Mouse (Mus musculus) adrenal gland, adult 10 weeks (tissue): ENCODE measurements around the gene Hist1h3a. TPM values are rescaled to one million over a fixed set of nuclear protein-coding genes. Genes with fewer than 3 reads are reported as not detected.

Experiments
- polyA plus RNA-seq: library from polyadenylated mRNA; stranded (reverse); fragments of 350-450 nt; fragmentation: Illumina TruSeq; extraction: RNeasy Lipid Tissue Mini Kit (QIAGEN cat#74804); gene quantifications from one replicate; pipeline ENCODE4 v1.2.3, GENCODE M21; 2014; ENCODE audit warnings: low read depth, low replicate concordance

Hist1h3a gene
- not detected for polyA plus RNA-seq

DNA sequence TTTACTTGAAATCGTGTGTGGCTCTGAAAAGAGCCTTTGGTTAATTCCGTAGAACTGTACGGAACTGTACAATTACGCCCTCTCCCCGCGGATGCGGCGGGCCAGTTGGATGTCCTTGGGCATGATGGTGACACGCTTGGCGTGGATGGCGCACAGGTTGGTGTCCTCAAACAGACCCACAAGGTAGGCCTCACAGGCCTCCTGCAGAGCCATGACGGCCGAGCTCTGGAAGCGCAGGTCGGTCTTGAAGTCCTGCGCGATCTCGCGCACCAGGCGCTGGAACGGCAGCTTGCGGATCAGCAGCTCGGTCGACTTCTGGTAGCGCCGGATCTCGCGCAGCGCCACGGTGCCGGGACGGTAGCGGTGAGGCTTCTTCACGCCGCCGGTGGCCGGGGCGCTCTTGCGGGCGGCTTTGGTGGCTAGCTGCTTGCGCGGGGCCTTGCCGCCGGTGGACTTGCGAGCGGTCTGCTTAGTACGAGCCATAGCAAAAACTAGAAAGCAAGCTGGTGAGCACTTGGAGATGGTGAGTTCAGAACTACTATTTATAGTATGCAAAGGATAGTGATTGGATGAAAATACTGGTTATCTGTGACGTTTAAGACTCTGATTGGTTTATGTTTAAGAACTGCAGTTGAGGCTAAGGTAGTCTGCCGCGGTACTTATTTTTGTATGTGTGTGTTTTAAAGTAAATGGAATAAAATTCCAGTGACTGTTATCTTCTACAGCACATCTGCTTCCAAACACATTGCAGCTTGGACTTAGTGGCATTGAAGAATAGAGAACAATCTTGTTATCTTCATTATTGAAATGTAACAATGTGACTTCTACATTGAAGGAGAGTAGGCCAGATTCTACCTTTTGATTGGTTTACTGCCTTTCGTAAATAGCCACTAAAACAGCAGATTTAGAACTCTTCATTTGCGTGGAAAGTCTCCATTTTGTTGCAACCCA lies at the start of gene Hist1h3a:
Gene Hist1h3a, minus strand, starts transcription at position 516 of the 951 bp plus-strand sequence.

DNA sequence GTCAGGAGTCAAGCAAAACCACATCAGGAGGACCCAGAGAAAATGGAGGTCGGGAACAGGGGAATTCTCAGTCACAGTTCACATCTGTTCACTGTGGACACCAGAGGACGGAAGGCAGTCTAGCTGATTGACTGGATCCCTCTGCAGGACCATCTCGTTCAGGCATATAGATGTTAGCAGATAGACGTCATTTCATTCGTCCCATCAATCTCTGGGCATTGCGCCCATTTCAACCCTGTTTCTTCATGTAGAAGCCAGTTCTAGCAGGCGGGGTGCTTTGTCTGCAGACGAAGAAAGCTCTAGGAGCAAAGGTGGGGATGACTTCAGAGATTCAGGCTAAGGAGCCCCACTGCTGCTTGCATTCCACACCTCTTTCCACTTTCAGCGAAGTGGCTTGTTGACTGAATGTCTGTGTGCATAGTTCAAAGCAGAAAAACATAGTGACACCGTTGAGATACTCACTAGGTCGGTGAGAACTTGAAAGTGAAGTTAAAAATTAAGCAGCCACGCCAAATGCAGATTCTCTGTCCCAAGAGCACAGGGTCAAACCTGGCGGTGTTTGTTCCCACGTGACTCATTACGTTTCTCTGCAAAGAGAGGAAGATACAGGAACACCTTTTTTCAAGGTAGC lies 44.4 kb upstream of the Hist1h3a start, which contains the start of gene Slc17a2:
Gene Slc17a2, plus strand, starts transcription at position 572 of the 631 bp plus-strand sequence.

DNA sequence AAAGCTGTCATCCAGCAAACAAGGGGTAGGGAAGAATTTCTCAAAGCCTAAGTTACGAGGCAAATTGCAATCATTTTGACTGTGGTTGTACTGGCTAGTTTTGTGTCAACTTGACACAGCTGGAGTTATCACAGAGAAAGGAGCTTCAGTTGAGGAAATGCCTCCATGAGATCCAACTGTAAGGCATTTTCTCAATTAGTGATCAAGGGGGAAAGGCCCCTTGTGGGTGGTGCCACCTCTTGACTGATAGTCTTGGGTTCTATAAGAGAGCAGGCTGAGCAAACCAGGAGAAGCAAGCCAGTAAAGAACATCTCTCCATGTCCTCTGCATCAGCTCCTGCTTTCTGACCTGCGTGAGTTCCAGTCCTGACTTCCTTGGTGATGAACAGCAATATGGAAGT lies 7.4 kb upstream of the Hist1h3a start, which contains the start of gene Trim38:
Gene Trim38, plus strand, starts transcription at position 301 of the 400 bp plus-strand sequence.

DNA sequence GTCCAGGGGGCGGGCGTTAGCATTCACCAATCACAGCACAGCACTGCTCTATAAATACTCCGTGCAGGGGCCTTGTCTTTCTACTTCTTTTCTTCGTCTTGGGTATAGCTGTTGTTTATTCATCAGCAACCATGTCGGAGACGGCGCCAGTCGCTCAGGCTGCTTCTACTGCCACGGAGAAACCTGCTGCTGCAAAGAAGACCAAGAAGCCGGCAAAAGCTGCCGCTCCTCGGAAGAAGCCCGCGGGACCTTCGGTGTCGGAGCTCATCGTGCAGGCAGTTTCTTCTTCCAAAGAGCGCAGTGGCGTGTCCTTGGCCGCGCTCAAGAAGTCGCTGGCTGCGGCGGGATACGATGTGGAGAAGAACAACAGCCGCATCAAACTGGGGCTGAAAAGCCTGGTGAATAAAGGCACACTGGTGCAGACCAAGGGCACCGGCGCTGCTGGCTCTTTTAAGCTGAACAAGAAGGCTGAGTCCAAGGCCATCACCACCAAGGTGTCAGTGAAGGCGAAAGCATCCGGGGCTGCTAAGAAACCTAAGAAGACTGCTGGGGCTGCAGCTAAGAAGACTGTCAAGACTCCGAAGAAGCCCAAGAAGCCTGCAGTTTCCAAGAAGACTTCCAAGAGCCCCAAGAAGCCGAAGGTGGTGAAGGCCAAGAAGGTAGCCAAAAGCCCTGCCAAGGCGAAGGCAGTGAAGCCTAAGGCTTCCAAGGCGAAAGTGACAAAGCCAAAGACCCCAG lies 1.6 kb upstream of the Hist1h3a start, which contains the start of gene Hist1h1a:
Gene Hist1h1a, plus strand, starts transcription at position 81 of the 738 bp plus-strand sequence.

DNA sequence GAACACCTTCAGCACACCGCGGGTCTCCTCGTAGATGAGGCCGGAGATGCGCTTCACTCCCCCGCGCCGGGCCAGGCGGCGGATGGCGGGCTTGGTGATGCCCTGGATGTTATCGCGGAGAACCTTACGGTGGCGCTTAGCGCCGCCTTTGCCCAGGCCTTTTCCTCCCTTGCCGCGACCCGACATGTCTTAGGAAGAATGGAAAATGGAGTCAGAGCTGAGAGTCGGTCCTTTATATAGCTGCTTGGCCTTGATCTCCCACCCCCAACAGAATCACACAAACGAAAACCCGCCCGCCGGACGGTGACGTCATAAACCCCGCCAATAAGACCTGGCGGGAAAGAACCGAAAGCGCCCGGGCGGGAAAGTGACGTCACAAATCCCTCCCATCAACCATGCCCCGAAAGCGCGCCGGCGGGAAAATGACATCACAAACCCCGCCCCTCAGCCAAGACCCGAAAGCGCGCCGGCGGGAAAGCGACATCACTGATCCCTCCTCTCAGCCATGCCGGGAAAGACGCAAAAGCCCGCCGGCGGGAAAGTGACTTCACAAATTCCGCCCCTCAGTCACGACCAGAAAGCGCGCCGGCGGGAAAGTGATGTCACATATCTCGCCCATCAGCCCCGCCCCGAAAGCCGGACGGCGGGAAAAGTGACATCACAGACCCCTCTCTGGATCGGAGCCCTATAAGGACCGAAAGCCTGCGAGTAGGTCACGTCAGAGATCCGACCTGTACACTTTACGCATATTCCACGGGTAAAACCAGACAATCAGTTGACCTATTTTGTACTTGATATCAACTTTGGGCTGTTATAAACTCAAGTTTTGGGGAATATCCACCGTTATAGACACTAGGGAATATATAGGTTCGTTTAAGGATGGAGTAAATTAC lies 968 bp downstream of the Hist1h3a start, which contains the start of gene Hist1h4a:
Gene Hist1h4a, minus strand, starts transcription at position 259 of the 893 bp plus-strand sequence.

DNA sequence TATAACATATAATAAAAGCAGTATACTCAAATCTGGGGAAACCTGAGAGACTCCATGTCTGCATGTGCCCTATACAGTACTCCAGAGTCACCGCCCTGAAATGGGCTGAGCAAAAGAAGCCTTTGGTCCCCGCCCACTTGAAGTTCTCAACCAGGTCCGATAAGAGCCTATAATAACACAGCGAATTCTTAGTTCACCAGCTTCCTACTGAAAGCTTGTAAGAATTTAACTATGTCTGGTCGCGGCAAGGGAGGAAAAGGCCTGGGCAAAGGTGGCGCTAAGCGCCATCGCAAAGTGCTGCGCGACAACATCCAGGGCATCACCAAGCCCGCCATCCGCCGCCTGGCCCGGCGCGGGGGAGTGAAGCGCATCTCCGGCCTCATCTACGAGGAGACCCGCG lies 5.4 kb downstream of the Hist1h3a start, which contains the start of gene Hist1h4b:
Gene Hist1h4b, plus strand, starts transcription at position 224 of the 400 bp plus-strand sequence.

DNA sequence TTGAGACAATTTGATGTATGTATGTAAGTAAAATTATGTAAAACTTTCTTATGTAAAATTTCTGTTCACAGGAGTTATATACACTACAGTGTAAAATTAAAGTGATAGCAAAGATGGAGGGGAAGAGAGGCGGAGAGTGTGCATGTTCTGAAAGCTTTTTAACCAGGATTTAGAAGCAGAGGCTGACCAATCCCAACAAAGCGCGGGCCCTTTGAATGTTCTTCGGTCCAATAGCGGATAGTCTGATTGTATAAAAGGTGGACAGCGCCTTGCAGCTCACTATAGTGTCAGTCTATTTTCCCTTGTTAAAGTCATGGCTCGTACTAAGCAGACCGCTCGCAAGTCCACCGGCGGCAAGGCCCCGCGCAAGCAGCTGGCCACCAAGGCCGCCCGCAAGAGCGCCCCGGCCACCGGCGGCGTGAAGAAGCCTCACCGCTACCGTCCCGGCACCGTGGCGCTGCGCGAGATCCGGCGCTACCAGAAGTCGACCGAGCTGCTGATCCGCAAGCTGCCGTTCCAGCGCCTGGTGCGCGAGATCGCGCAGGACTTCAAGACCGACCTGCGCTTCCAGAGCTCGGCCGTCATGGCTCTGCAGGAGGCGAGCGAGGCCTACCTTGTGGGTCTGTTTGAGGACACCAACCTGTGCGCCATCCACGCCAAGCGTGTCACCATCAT lies 10.0 kb downstream of the Hist1h3a start, which contains the start of gene Hist1h3b:
Gene Hist1h3b, plus strand, starts transcription at position 201 of the 675 bp plus-strand sequence.

DNA sequence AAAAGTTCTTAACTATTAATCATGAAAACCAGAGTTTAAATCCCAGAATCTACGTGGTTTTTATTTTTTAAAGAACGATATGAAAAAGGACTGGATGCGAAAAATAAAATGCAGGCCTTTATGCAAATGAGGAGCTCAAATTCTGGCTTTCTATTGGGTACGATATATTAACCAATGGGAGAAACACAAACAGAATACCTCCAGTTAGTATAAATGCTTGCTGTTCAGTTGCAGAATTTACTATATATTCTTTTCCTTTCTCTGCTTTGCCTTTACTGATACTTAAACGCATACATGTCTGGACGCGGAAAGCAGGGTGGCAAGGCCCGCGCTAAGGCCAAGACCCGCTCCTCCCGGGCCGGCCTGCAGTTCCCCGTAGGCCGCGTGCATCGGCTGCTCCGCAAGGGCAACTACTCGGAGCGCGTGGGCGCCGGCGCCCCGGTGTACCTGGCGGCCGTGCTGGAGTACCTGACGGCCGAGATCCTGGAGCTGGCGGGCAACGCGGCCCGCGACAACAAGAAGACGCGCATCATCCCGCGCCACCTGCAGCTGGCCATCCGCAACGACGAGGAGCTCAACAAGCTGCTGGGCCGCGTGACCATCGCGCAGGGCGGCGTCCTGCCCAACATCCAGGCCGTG lies 11.2 kb downstream of the Hist1h3a start, which contains the start of gene Hist1h2ab:
Gene Hist1h2ab, plus strand, starts transcription at position 288 of the 639 bp plus-strand sequence.

DNA sequence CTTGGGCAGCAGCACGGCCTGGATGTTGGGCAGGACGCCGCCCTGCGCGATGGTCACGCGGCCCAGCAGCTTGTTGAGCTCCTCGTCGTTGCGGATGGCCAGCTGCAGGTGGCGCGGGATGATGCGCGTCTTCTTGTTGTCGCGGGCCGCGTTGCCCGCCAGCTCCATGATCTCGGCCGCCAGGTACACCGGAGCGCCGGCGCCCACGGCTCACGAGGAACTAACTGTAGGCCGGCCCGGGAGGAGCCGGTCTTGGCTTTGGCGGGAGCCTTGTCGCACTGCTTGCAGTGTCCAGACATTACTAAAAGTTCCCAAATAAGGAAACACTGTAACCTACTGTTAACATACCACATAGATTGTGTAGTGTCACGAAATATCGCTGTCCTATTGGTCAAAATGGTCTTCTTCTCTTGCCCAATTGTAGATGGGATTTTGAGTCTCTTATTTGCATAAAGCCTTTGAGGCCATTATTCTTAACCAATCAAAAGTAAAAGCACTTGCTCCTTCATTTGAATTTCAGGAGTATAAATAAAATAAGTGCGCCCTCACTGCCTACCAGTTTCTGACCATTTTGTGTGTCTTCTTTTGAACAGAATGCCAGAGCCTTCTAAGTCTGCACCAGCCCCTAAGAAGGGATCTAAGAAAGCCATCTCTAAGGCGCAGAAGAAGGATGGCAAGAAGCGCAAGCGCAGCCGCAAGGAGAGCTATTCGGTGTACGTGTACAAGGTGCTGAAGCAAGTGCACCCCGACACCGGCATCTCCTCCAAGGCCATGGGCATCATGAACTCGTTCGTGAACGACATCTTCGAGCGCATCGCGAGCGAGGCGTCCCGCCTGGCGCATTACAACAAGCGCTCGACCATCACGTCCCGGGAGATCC lies 15.7 kb downstream of the Hist1h3a start, which contains the start of gene Hist1h2bb:
Gene Hist1h2bb, plus strand, starts transcription at position 534 of the 880 bp plus-strand sequence.

DNA sequence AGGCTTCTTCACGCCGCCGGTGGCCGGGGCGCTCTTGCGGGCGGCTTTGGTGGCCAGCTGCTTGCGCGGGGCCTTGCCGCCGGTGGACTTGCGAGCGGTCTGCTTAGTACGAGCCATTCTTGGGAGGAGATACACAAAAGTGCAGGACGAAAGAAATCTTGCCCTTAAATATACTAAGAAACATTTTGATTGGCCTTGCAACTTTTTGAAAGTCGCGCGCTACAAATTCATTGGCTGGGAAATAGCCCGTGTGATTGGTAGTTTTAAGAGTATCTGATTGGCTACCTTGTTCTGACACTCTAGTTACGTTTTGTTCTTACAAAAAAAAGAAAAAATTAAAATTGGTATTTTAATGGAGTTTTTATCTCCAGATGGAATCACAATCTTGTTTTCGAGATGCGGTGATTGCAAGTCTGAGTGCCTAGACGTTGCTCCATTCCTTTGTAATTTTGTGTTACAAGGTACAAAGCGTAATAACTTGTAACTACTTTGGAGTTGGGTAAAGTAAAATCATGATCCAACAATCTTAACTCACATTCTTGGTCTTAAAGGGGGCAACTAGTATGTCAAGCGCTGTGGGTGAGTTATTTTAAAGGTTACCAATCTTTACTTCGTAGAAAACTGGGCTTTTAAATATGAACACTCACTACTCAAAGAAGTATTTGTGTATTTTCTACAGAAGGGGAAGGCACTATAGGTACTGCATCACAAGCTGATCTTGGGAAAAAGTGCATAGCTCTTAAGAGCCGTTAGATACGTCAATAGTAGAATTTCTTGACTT lies 16.6 kb downstream of the Hist1h3a start, which contains the start of gene Hist1h3c:
Gene Hist1h3c, minus strand, starts transcription at position 222 of the 781 bp plus-strand sequence.

DNA sequence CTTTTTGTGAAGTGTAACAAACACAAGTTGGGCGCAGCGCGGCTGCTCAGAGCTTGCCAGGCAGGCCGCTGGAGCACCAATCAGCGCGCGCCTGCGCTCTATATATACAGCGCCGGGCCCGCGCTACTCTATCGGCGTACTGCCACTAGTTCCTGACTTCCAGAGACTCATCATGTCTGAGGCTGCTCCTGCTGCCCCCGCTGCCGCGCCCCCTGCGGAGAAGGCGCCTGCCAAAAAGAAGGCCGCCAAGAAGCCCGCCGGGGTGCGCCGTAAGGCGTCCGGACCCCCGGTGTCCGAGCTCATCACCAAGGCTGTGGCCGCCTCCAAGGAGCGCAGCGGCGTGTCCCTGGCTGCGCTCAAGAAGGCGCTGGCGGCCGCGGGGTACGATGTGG lies 23.5 kb downstream of the Hist1h3a start, which contains the start of gene Hist1h1c:
Gene Hist1h1c, plus strand, starts transcription at position 132 of the 392 bp plus-strand sequence.

Other genes with a start within 250 kb of the Hist1h3a start
- not detected for gene Hist1h4h, start 231.3 kb downstream of the Hist1h3a start, polyA plus RNA-seq
- not detected for gene Hist1h2af, start 228.5 kb downstream of the Hist1h3a start, polyA plus RNA-seq
- gene Hist1h3g, start 227.0 kb downstream of the Hist1h3a start, polyA plus RNA-seq, result not detected
- gene Hist1h2bh, start 219.0 kb downstream of the Hist1h3a start, polyA plus RNA-seq, result 2.7 TPM
- gene Hist1h3f, start 218.3 kb downstream of the Hist1h3a start, polyA plus RNA-seq, result not detected
- gene Hist1h4f, start 210.7 kb downstream of the Hist1h3a start, polyA plus RNA-seq, result not detected
- gene Hist1h1d, start 209.1 kb downstream of the Hist1h3a start, polyA plus RNA-seq, result 0.70 TPM
- not detected for gene Hist1h3e, start 200.0 kb downstream of the Hist1h3a start, polyA plus RNA-seq
- gene Hist1h2ae, start 191.2 kb downstream of the Hist1h3a start, polyA plus RNA-seq, result not detected
- gene Hist1h2bg, start 191.0 kb downstream of the Hist1h3a start, polyA plus RNA-seq, result 2.4 TPM
- not detected for gene Hist1h2bf, start 188.2 kb downstream of the Hist1h3a start, polyA plus RNA-seq
- not detected for gene Hist1h2ad, start 188.0 kb downstream of the Hist1h3a start, polyA plus RNA-seq
- gene Hist1h3d, start 186.6 kb downstream of the Hist1h3a start, polyA plus RNA-seq, result 2.2 TPM
- gene Hist1h4d, start 180.8 kb downstream of the Hist1h3a start, polyA plus RNA-seq, result 0.76 TPM
- gene Hist1h2be, start 141.3 kb downstream of the Hist1h3a start, polyA plus RNA-seq, result 15.6 TPM
- 1.3 TPM for gene Hist1h1e, start 139.8 kb downstream of the Hist1h3a start, polyA plus RNA-seq
- gene Hist1h2ac, start 78.4 kb downstream of the Hist1h3a start, polyA plus RNA-seq, result 1.7 TPM
- gene Hist1h2bc, start 78.2 kb downstream of the Hist1h3a start, polyA plus RNA-seq, result 322 TPM
- not detected for gene Hist1h1t, start 66.6 kb downstream of the Hist1h3a start, polyA plus RNA-seq
- not detected for gene Hist1h4c, start 63.9 kb downstream of the Hist1h3a start, polyA plus RNA-seq
- 85.7 TPM for gene Hfe, start 51.5 kb downstream of the Hist1h3a start, polyA plus RNA-seq
- gene Hist1h1c, start 23.6 kb downstream of the Hist1h3a start, polyA plus RNA-seq, result 40.8 TPM
- not detected for gene Hist1h3c, start 16.8 kb downstream of the Hist1h3a start, polyA plus RNA-seq
- not detected for gene Hist1h2bb, start 15.7 kb downstream of the Hist1h3a start, polyA plus RNA-seq
- not detected for gene Hist1h2ab, start 11.3 kb downstream of the Hist1h3a start, polyA plus RNA-seq
- not detected for gene Hist1h3b, start 10.1 kb downstream of the Hist1h3a start, polyA plus RNA-seq
- not detected for gene Hist1h4b, start 5.4 kb downstream of the Hist1h3a start, polyA plus RNA-seq
- not detected for gene Hist1h4a, start 1.2 kb downstream of the Hist1h3a start, polyA plus RNA-seq
- gene Hist1h1a, start 1.3 kb upstream of the Hist1h3a start, polyA plus RNA-seq, result not detected
- 0.99 TPM for gene Trim38, start 7.5 kb upstream of the Hist1h3a start, polyA plus RNA-seq
- gene Slc17a2, start 44.6 kb upstream of the Hist1h3a start, polyA plus RNA-seq, result not detected
- 0.64 TPM for gene Slc17a3, start 77.0 kb upstream of the Hist1h3a start, polyA plus RNA-seq
- gene Slc17a1, start 105.4 kb upstream of the Hist1h3a start, polyA plus RNA-seq, result not detected
- gene Slc17a4, start 152.6 kb upstream of the Hist1h3a start, polyA plus RNA-seq, result 0.35 TPM
- gene Hist1h2ba, start 171.8 kb upstream of the Hist1h3a start, polyA plus RNA-seq, result not detected
- not detected for gene Hist1h2aa, start 172.1 kb upstream of the Hist1h3a start, polyA plus RNA-seq
- gene Scgn, start 228.8 kb upstream of the Hist1h3a start, polyA plus RNA-seq, result 9.7 TPM